Mouse (Mus musculus) forebrain, postnatal 0 days (tissue): ENCODE measurements around the gene Nsf. TPM values are rescaled to one million over a fixed set of nuclear protein-coding genes. Genes with fewer than 3 reads are reported as not detected.
A peak's percentile ranks its signal among the peaks of the same experiment; 100 is the strongest.

Experiments used
- ATAC-seq: fragments of 200-750 bp; cut with Nextera tagmentation; 2 replicates; pipeline ENCODE4 v1.8.0; 2017; ENCODE audit warnings: mild to moderate bottlenecking, moderate library complexity
- DNase-seq: peaks from one replicate; pipeline ENCODE4 v3.0.0-alpha.2; 2015
- H3K27ac ChIP-seq: fragments of 300-500 bp; sonication (generic); 2 replicates; pipeline ENCODE4 v1.5.1; 2014; ENCODE audit warnings: low read depth, mild to moderate bottlenecking, antibody characterized with exemption, low read length, moderate library complexity, mixed read lengths
- H3K27me3 ChIP-seq: fragments of 300-500 bp; sonication (generic); 2 replicates; pipeline ENCODE4 v1.6.1; 2014; ENCODE audit warnings: mild to moderate bottlenecking, low read length, mixed read lengths; ENCODE audit not compliant: insufficient read depth
- H3K36me3 ChIP-seq: fragments of 300-500 bp; sonication (generic); 2 replicates; pipeline ENCODE4 v1.6.1; 2014; ENCODE audit warnings: mild to moderate bottlenecking, moderate library complexity; ENCODE audit not compliant: insufficient read depth
- H3K4me1 ChIP-seq: fragments of 300-500 bp; sonication (generic); 2 replicates; pipeline ENCODE4 v1.6.1; 2014; ENCODE audit warnings: antibody characterized with exemption; ENCODE audit not compliant: insufficient read depth
- H3K4me2 ChIP-seq: fragments of 300-500 bp; sonication (generic); 2 replicates; pipeline ENCODE4 v1.6.1; 2014; ENCODE audit warnings: low read depth, mild to moderate bottlenecking, moderate library complexity
- H3K4me3 ChIP-seq: fragments of 300-500 bp; sonication (generic); 2 replicates; pipeline ENCODE4 v1.5.1; 2014; ENCODE audit warnings: low read depth, low read length, mixed read lengths
- H3K9ac ChIP-seq: fragments of 300-500 bp; sonication (generic); 2 replicates; pipeline ENCODE4 v1.6.1; 2014; ENCODE audit warnings: mild to moderate bottlenecking
- H3K9me3 ChIP-seq: fragments of 300-500 bp; sonication (generic); 2 replicates; pipeline ENCODE4 v1.6.1; 2016; ENCODE audit warnings: low read length
- CTCF ChIP-seq: sonication (generic); IDR thresholded peaks from 2 replicates; pipeline ENCODE4 v1.5.1; 2016; ENCODE audit warnings: antibody characterized with exemption, control low read depth, low read depth
- WGBS: fragments of 180-500 bp; shearing (Covaris S2); extraction: QIAGEN DNeasy Blood & Tissue Kit; methylation state at CpG from one replicate; pipeline ENCODE4 v1.1.7; 2014; 5-methylcytosine and 5-hydroxymethylcytosine counted together
- polyA plus RNA-seq: library from polyadenylated mRNA; unstranded; fragments of >200 nt; fragmentation: Nextera tagmentation; extraction: Ambion mirVana; gene quantifications from 2 replicates; pipeline ENCODE4 v1.2.1, GENCODE M21; 2015
- total RNA-seq: library from RNA; depleted of rRNA; stranded (reverse); fragments of >200 nt; gene quantifications from 2 replicates; pipeline ENCODE4 v1.2.3, GENCODE M21; 2014

The Nsf gene
- total and polyA plus RNA-seq, 2 experiments from 2014 or later = 134 to 184 TPM

DNA sequence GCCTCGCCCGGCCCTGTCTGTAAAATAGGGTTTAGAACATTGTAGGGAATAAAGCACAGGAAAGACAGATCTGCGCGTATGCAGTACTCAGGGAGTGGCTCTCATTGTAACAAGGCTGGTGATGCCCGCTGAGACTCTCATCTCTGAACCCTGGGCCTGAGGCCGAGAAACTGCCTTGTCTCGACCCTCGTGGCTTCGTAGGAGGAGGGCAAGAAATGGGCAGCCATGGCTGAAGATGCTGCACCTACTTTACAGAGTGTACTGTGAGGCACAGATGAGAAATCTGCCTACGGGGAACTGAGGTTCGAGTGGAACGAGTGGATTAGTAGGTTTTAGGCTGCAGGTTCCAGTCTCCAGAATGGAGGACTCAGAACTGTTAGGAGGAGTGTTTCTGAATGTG lies 143.2 kb downstream of the Nsf start:
- no peak for DNase-seq
- 15% methylated on average over 12 of the region's 12 CpGs for WGBS
- peak overlapping the region; percentile 59 for H3K4me3 ChIP-seq
- 0 out of 2 replicates have a peak, but pooled peaks have one; percentile 1 for TF ChIP-seq CTCF
- H3K4me2 ChIP-seq = peak overlapping the region; percentile 94
- peak overlapping the region; percentile 87 for H3K9ac ChIP-seq
- H3K36me3 ChIP-seq = no peaks in the 10 kb centered on the region
- peak; percentile 32; the same call in 1 of the 2 replicates for ATAC-seq
- H3K27ac ChIP-seq = no peak overlapping the region; the same call in 1 of the 2 replicates
- no peaks in the 10 kb centered on the region for H3K9me3 ChIP-seq
- peaks cover 11% of the 10 kb centered on the region; the same call in 1 of the 2 replicates for H3K4me1 ChIP-seq
- peaks cover 10% of the 10 kb centered on the region; the same call in 1 of the 2 replicates for H3K27me3 ChIP-seq

- peaks cover 10% of the 10 kb centered on the region; the same call in 1 of the 2 replicates for H3K27me3 ChIP-seq
- H3K4me1 ChIP-seq = peaks cover 11% of the 10 kb centered on the region; the same call in 1 of the 2 replicates
- H3K27ac ChIP-seq = peak overlapping the region; percentile 67
- 4% methylated on average over 86 of the region's 107 CpGs for WGBS
- no peaks in the 10 kb centered on the region for H3K9me3 ChIP-seq
- peak overlapping the region; percentile 94 for H3K4me2 ChIP-seq
- peak overlapping the region; percentile 87 for H3K9ac ChIP-seq
- H3K36me3 ChIP-seq = no peaks in the 10 kb centered on the region
- TF ChIP-seq CTCF = peak; percentile 27; the same call in 1 of the 2 replicates
- DNase-seq (peak; percentile 80), ATAC-seq (peak; percentile 74)
- peak overlapping the region; percentile 59 for H3K4me3 ChIP-seq
These were observed 144.0 kb downstream of the Nsf start for GRCm38 (mm10) chr11:103809611-103810598.

- H3K27ac ChIP-seq = no peak overlapping the region; the same call in 1 of the 2 replicates
- no peak for TF ChIP-seq CTCF
- peak overlapping the region; percentile 59 for H3K4me3 ChIP-seq
- H3K4me2 ChIP-seq = peak overlapping the region; percentile 94
- no peaks in the 10 kb centered on the region for H3K36me3 ChIP-seq
- DNase-seq = peak; percentile 25
- peak overlapping the region; percentile 87 for H3K9ac ChIP-seq
- 5% methylated on average over 29 of the region's 29 CpGs for WGBS
- H3K9me3 ChIP-seq = no peaks in the 10 kb centered on the region
- H3K27me3 ChIP-seq = peaks cover 10% of the 10 kb centered on the region; the same call in 1 of the 2 replicates
- ATAC-seq = no peak
- peaks cover 11% of the 10 kb centered on the region; the same call in 1 of the 2 replicates for H3K4me1 ChIP-seq
These were observed 144.9 kb downstream of the Nsf start for GRCm38 (mm10) chr11:103808771-103809610.

GRCm38 (mm10) chr11:103807966-103808365 lies 145.9 kb downstream of the Nsf start:
- Histone ChIP-seq H3K27ac (no peak overlapping the region), H3K4me3 (no peak overlapping the region), H3K9me3 (no peaks in the 10 kb centered on the region), H3K4me2 (no peak overlapping the region), H3K36me3 (no peaks in the 10 kb centered on the region), H3K9ac (no peak overlapping the region), H3K4me1 (peaks cover 11% of the 10 kb centered on the region; the same call in 1 of the 2 replicates), H3K27me3 (peaks cover 8% of the 10 kb centered on the region; the same call in 1 of the 2 replicates)
- WGBS = 32% methylated on average over 12 of the region's 12 CpGs
- ATAC-seq (peak; percentile 36), DNase-seq (peak; percentile 50)
- no peak for TF ChIP-seq CTCF

DNA sequence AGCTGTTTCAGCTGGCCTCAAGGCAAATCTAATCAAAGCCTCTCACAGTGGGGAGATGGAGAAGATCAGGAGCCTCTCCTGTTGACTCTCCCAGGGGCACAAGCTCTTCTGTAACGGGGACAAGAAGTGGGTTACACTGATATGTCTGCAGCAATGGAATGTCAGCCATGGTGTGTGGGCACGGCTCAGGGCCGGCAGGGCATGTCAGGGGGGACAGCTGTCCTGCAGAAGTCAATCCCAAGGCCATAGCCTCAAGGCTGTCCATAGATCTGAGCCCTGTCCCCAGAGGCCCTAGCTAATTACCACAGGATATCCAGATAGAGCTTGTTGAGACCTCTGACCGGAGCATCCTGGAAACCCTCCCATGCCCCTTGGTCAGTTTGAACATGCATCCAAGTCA lies 149.1 kb downstream of the Nsf start:
- H3K27ac ChIP-seq = no peak overlapping the region
- no peak overlapping the region for H3K9ac ChIP-seq
- TF ChIP-seq CTCF = no peak
- H3K9me3 ChIP-seq = no peaks in the 10 kb centered on the region
- DNase-seq (no peak), ATAC-seq (no peak)
- WGBS = 83% methylated on average over 4 of the region's 4 CpGs
- peaks cover 4% of the 10 kb centered on the region; the same call in 1 of the 2 replicates for H3K27me3 ChIP-seq
- 0 out of 2 replicates have a peak, but pooled peaks cover 11% of the 10 kb centered on the region for H3K4me1 ChIP-seq
- H3K36me3 ChIP-seq = no peaks in the 10 kb centered on the region
- no peak overlapping the region for H3K4me3 ChIP-seq
- H3K4me2 ChIP-seq = no peak overlapping the region

- no peak for TF ChIP-seq CTCF
- ATAC-seq (no peak), DNase-seq (no peak)
- 91% methylated on average over 11 of the region's 11 CpGs for WGBS
- no peak overlapping the region for H3K27ac ChIP-seq
- H3K9me3 ChIP-seq = no peaks in the 10 kb centered on the region
- no peak overlapping the region for H3K4me2 ChIP-seq
- H3K9ac ChIP-seq = no peak overlapping the region
- H3K36me3 ChIP-seq = no peaks in the 10 kb centered on the region
- peaks cover 4% of the 10 kb centered on the region; the same call in 1 of the 2 replicates for H3K27me3 ChIP-seq
- H3K4me3 ChIP-seq = no peak overlapping the region
- 0 out of 2 replicates have a peak, but pooled peaks cover 5% of the 10 kb centered on the region for H3K4me1 ChIP-seq
These were observed 149.7 kb downstream of the Nsf start for GRCm38 (mm10) chr11:103804126-103804525.
